In the genomic region with DNA sequence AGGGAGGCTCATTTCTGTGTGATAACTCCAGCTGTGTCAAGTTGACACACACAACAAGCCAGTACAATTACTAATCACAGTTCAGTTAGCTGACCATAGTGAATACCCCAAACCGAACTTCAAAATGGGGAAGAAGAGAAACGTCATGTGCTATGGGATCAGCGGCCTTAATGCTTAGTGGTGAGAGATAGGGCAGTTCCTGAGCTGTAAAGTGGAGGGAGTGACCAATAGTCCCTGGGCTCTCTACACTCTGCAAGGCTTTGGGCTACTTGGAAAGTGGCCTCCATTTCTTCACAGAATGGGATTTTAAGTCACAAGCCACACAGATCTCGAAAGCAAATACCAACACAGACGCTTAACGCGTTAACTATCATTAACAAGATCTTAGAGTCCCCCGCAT, we compare ENCODE assay signal across 9 mouse cellular contexts. TPM values are rescaled to one million over a fixed set of nuclear protein-coding genes. Genes with fewer than 3 reads are reported as not detected.
DNase-seq lines count a peak whose midpoint lies in the region; ATAC-seq and TF ChIP-seq lines count a peak whose summit lies in the region.
"Had no signal": no experiment of that assay in that cellular context is flagged by ENCODE, and none has a peak within 500 bp of the region (broad histone marks: within the 10 kb centered on the region; RNA-seq: fewer than 3 reads in every experiment).

No protein-coding gene starts in this region.

- peak overlapping the region; percentile 87 for H3K4me2 ChIP-seq in kidney, postnatal 0 days (ENCODE audit: low read length)
- peak overlapping the region; percentile 92 for H3K4me2 ChIP-seq in intestine, embryonic 14.5 days (ENCODE audit: low read length)
- peak overlapping the region; percentile 100 for H3K4me2 ChIP-seq in myocyte (ENCODE audit: low read depth)

- H3ac ChIP-seq in myocyte (ENCODE audit: control insufficient read depth, insufficient read length), result peak overlapping the region; percentile 75

- H3K9me3 ChIP-seq in kidney, postnatal 0 days (replicated peaks; ENCODE audit: low read length), result no peaks in the 10 kb centered on the region
- no peaks in the 10 kb centered on the region for H3K9me3 ChIP-seq in intestine, embryonic 14.5 days (ENCODE audit: control insufficient read depth, low read length)

- H3K9ac ChIP-seq in kidney, postnatal 0 days (ENCODE audit: low read depth, low read length), result peak overlapping the region; percentile 84
- peak overlapping the region; percentile 72 for H3K9ac ChIP-seq in intestine, embryonic 14.5 days (ENCODE audit: low read length)

- no peak for TF ChIP-seq CTCF in kidney, postnatal 0 days (IDR thresholded peaks at IDR 0.05; ENCODE audit: low read depth)

- H3K79me2 ChIP-seq in myocyte (ENCODE audit: control insufficient read depth, insufficient read depth), result peaks cover 57% of the 10 kb centered on the region

- WGBS in kidney, postnatal 0 days, result 25% methylated on average over 8 of the region's 8 CpGs
- WGBS in intestine, embryonic 14.5 days, result 28% methylated on average over 8 of the region's 8 CpGs

- ATAC-seq in kidney, postnatal 0 days (replicated peaks; ENCODE audit: low FRiP score, low read depth), result no peak
- no peak for ATAC-seq in intestine, embryonic 14.5 days (replicated peaks; ENCODE audit: low FRiP score, low TSS enrichment, low read depth)

- peaks cover 11% of the 10 kb centered on the region for H3K4me1 ChIP-seq in kidney, postnatal 0 days (replicated peaks; ENCODE audit: insufficient read depth, low read length)
- peaks cover 18% of the 10 kb centered on the region for H3K4me1 ChIP-seq in intestine, embryonic 14.5 days (replicated peaks; ENCODE audit: control insufficient read depth, insufficient read depth, low read length)

- no peak for TF ChIP-seq POLR2A in myocyte (IDR thresholded peaks at IDR 0.05; ENCODE audit: insufficient read length, low read depth)

- 0 out of 2 replicates have a peak, but pooled peaks cover 6% of the 10 kb centered on the region for H3K36me3 ChIP-seq in kidney, postnatal 0 days (ENCODE audit: insufficient read depth, low read length)
- peaks cover 22% of the 10 kb centered on the region for H3K36me3 ChIP-seq in intestine, embryonic 14.5 days (ENCODE audit: control insufficient read depth, insufficient read depth, low read length)
- no peaks in the 10 kb centered on the region for H3K36me3 ChIP-seq in myocyte (ENCODE audit: control insufficient read depth, insufficient read depth)

- peak overlapping the region; percentile 84 for H3K4me3 ChIP-seq in kidney, postnatal 0 days (replicated peaks; ENCODE audit: low read depth, low read length)
- H3K4me3 ChIP-seq in intestine, embryonic 14.5 days (ENCODE audit: low read depth, low read length), result peak overlapping the region; percentile 83
- H3K4me3 ChIP-seq in myocyte, result peak overlapping the region; percentile 95

- H3K27me3 ChIP-seq in kidney, postnatal 0 days (ENCODE audit: insufficient read depth, low read length), result no peaks in the 10 kb centered on the region
- no peaks in the 10 kb centered on the region for H3K27me3 ChIP-seq in intestine, embryonic 14.5 days (replicated peaks; ENCODE audit: control insufficient read depth, insufficient read depth, low read length)
- no peaks in the 10 kb centered on the region for H3K27me3 ChIP-seq in myocyte (ENCODE audit: control insufficient read depth, insufficient read depth, insufficient read length)

- DNase-seq in kidney, postnatal 0 days (ENCODE audit: low spot score), result no peak
- DNase-seq in kidney, postnatal 36 days, result no peak
- peak; percentile 11 for DNase-seq in c-Kit-negative CD71-positive TER-119-positive erythroid progenitor cells, embryonic 14.5 days (ENCODE audit: low read depth, low spot score)
- no peak for DNase-seq in intestine, embryonic 14.5 days (ENCODE audit: low spot score)
- DNase-seq in right cerebral cortex, postnatal 10 days (ENCODE audit: low spot score in 2 of 2), result no peak
- no peak for DNase-seq in layer of hippocampus, adult 9-10 months (ENCODE audit: low spot score)
- no peak for DNase-seq in kidney, postnatal 4 days
- DNase-seq: right cerebral cortex, postnatal 4 days had no signal

- peak overlapping the region; percentile 89; the same call in 1 of the 2 replicates for H3K27ac ChIP-seq in kidney, postnatal 0 days
- peak overlapping the region; percentile 86 for H3K27ac ChIP-seq in intestine, embryonic 14.5 days (ENCODE audit: low read depth)

TF ChIP-seq in myocyte, 11 proteins besides CTCF, POLR2A, EP300 and RAD21:
- no peak for TF ChIP-seq POLR2AphosphoS2 (IDR thresholded peaks at IDR 0.05; ENCODE audit: insufficient read length, low read depth)
- TF ChIP-seq TCF3 (IDR thresholded peaks at IDR 0.05; ENCODE audit: insufficient read length, low read depth), result no peak
- TF ChIP-seq SRF (IDR thresholded peaks at IDR 0.05; ENCODE audit: control insufficient read depth, insufficient read length, low read depth), result no peak
- no peak for TF ChIP-seq USF1 (IDR thresholded peaks at IDR 0.05; ENCODE audit: low read depth)
- no peak for TF ChIP-seq TCF12 (IDR thresholded peaks at IDR 0.05; ENCODE audit: insufficient read depth, poor library complexity, severe bottlenecking)
- TF ChIP-seq MYOD1 (IDR thresholded peaks at IDR 0.05; ENCODE audit: control insufficient read depth in 1 of 3, insufficient read length in 2 of 3, low read depth in 2 of 3), result no peak
- TF ChIP-seq E2F4 (IDR thresholded peaks at IDR 0.05; ENCODE audit: insufficient read depth), result no peak
- no peak for TF ChIP-seq MAX (IDR thresholded peaks at IDR 0.05; ENCODE audit: low read depth)
- TF ChIP-seq MYOG (IDR thresholded peaks at IDR 0.05; ENCODE audit: control insufficient read depth in 1 of 3, insufficient read depth in 1 of 3, insufficient read length in 2 of 3, low read depth in 2 of 3), result no peak
- no peak for TF ChIP-seq REST (IDR thresholded peaks at IDR 0.05; ENCODE audit: insufficient read depth, insufficient read length)
- no peak for TF ChIP-seq CEBPB (IDR thresholded peaks at IDR 0.05; ENCODE audit: insufficient read depth, poor library complexity, severe bottlenecking)

RNA-seq across cellular contexts. Expression of a gene that starts 1.0 kb away (rescaled TPM):
- 137 and 140 TPM in 2 replicates for polyA plus RNA-seq in kidney, postnatal 0 days (2015; fragmentation: Nextera tagmentation; extraction: Ambion mirVana)
- polyA plus RNA-seq in intestine, embryonic 14.5 days (2014; fragmentation: Nextera tagmentation; extraction: Ambion mirVana), result 111 and 117 TPM in 2 replicates
- 66.6 TPM for polyA plus RNA-seq in myocyte (2012; fragmentation: generic; extraction: Trizol)

RNA-seq across cellular contexts. Expression of a gene that starts 1.0 kb away (rescaled TPM):
- polyA plus RNA-seq in kidney, postnatal 0 days (2015; fragmentation: Nextera tagmentation; extraction: Ambion mirVana), result 79.1 and 82.4 TPM in 2 replicates
- 90.5 and 106 TPM in 2 replicates for polyA plus RNA-seq in intestine, embryonic 14.5 days (2014; fragmentation: Nextera tagmentation; extraction: Ambion mirVana)
- polyA plus RNA-seq in myocyte (2012; fragmentation: generic; extraction: Trizol), result 19.9 TPM

RNA-seq across cellular contexts. Expression of a gene that starts 13.7 kb away (rescaled TPM):
- polyA plus RNA-seq in kidney, postnatal 0 days (2015; fragmentation: Nextera tagmentation; extraction: Ambion mirVana), result 1.8 and 2.2 TPM in 2 replicates
- polyA plus RNA-seq in intestine, embryonic 14.5 days (2014; fragmentation: Nextera tagmentation; extraction: Ambion mirVana), result 0.57 and 0.66 TPM in 2 replicates
- polyA plus RNA-seq in myocyte (2012; fragmentation: generic; extraction: Trizol), result 0.07 TPM

RNA-seq across cellular contexts. Expression of a gene that starts 55.8 kb away (rescaled TPM):
- polyA plus RNA-seq in kidney, postnatal 0 days (2015; fragmentation: Nextera tagmentation; extraction: Ambion mirVana), result 7.0 and 8.1 TPM in 2 replicates
- polyA plus RNA-seq in intestine, embryonic 14.5 days (2014; fragmentation: Nextera tagmentation; extraction: Ambion mirVana), result 9.0 and 10.5 TPM in 2 replicates
- 8.0 TPM for polyA plus RNA-seq in myocyte (2012; fragmentation: generic; extraction: Trizol)
